Mouse (Mus musculus): ENCODE results near the gene Tmprss9. TPM values are rescaled to one million over a fixed set of nuclear protein-coding genes. Genes with fewer than 3 reads are reported as not detected.
"Not testable (repeated sequence)": the region's sequence is repeated elsewhere in the genome, so short reads cannot be mapped to it uniquely, and the experiment has no call there.

The Tmprss9 gene
- polyA plus RNA-seq (2012; rRNA removed) = 0.12 and 0.13 TPM in 2 replicates

GRCm38 (mm10) chr10:80871581-80871980 is at the start of gene Tmprss9:
TSS of gene Tmprss9 (plus strand) at chr10:80871848.
- DNase-seq (ENCODE audit: low read depth) = no peak

- no peak for DNase-seq (ENCODE audit: low read depth)
Measured at GRCm38 (mm10) chr10:80821991-80822390, 49.7 kb upstream of the Tmprss9 start.

GRCm38 (mm10) chr10:80822528-80822927 is 49.1 kb upstream of the Tmprss9 start:
- DNase-seq (ENCODE audit: low read depth) = no peak

- no peak for DNase-seq (ENCODE audit: low read depth)
Measured at GRCm38 (mm10) chr10:80823316-80823715, 48.3 kb upstream of the Tmprss9 start.

- no peak for DNase-seq (ENCODE audit: low read depth)
Measured at GRCm38 (mm10) chr10:80823847-80824643, 47.6 kb upstream of the Tmprss9 start.

GRCm38 (mm10) chr10:80824827-80825226 is 46.8 kb upstream of the Tmprss9 start:
- no peak for DNase-seq (ENCODE audit: low read depth)

- DNase-seq (ENCODE audit: low read depth) = peak; percentile 97
Measured at GRCm38 (mm10) chr10:80826151-80827062, 45.2 kb upstream of the Tmprss9 start, which contains the start of gene Oaz1. TSS of gene Oaz1 (plus strand) at chr10:80826656.

- no peak for DNase-seq (ENCODE audit: low read depth)
Measured at GRCm38 (mm10) chr10:80827063-80827869, 44.4 kb upstream of the Tmprss9 start.

GRCm38 (mm10) chr10:80827870-80828420 is 43.7 kb upstream of the Tmprss9 start:
- DNase-seq (ENCODE audit: low read depth) = no peak

- not testable (repeated sequence) for DNase-seq (ENCODE audit: low read depth)
Measured at GRCm38 (mm10) chr10:80828587-80828986, 43.1 kb upstream of the Tmprss9 start.

- DNase-seq (ENCODE audit: low read depth) = no peak
Measured at GRCm38 (mm10) chr10:80829359-80830278, 42.0 kb upstream of the Tmprss9 start.

- no peak for DNase-seq (ENCODE audit: low read depth)
Measured at GRCm38 (mm10) chr10:80831136-80831535, 40.5 kb upstream of the Tmprss9 start.

GRCm38 (mm10) chr10:80832818-80833217 is 38.8 kb upstream of the Tmprss9 start:
- DNase-seq (ENCODE audit: low read depth) = no peak

GRCm38 (mm10) chr10:80835617-80836016 is 36.0 kb upstream of the Tmprss9 start:
- no peak for DNase-seq (ENCODE audit: low read depth)

GRCm38 (mm10) chr10:80836949-80837379 is 34.7 kb upstream of the Tmprss9 start:
- no peak for DNase-seq (ENCODE audit: low read depth)

GRCm38 (mm10) chr10:80837827-80838226 is 33.8 kb upstream of the Tmprss9 start:
- no peak for DNase-seq (ENCODE audit: low read depth)

GRCm38 (mm10) chr10:80838346-80838912 is 33.2 kb upstream of the Tmprss9 start:
- DNase-seq (ENCODE audit: low read depth) = no peak

- no peak for DNase-seq (ENCODE audit: low read depth)
Measured at GRCm38 (mm10) chr10:80839848-80840247, 31.8 kb upstream of the Tmprss9 start.

- DNase-seq (ENCODE audit: low read depth) = no peak
Measured at GRCm38 (mm10) chr10:80841685-80842084, 30.0 kb upstream of the Tmprss9 start.

- DNase-seq (ENCODE audit: low read depth) = no peak
Measured at GRCm38 (mm10) chr10:80842334-80842733, 29.3 kb upstream of the Tmprss9 start.

Measured in gonadal fat pad, adult 2 months (tissue).